Mouse (Mus musculus): ENCODE measurements at regions not wholly inside any gene's neighbourhood (a gene's known extent, or its start where the extent isn't known, plus 50 kb on each side); places are given as distances from the start of the nearest gene placed in this dataset.

GRCm38 (mm10) chr12:105274866-105275265 is 52.3 kb upstream of the Tcl1 start:
- peak in 1 of 2 experiments; percentile 39 for DNase-seq (ENCODE audit: low spot score in 2 of 2)

GRCm38 (mm10) chr12:105280076-105280475 is 53.6 kb upstream of the Tunar start:
- DNase-seq (ENCODE audit: low spot score in 2 of 2), result no peak

GRCm38 (mm10) chr12:105281070-105281469 is 52.6 kb upstream of the Tunar start:
- DNase-seq (ENCODE audit: low spot score in 2 of 2), result no peak

- no peak for DNase-seq (ENCODE audit: low spot score in 2 of 2)
These were observed 51.6 kb upstream of the Tunar start for GRCm38 (mm10) chr12:105282091-105282490.
